Mouse (Mus musculus) liver, embryonic 14.5 days (tissue): ENCODE measurements at regions not wholly inside any gene's neighbourhood (a gene's known extent, or its start where the extent isn't known, plus 50 kb on each side); places are given as distances from the start of the nearest gene placed in this dataset.

ENCODE experiments used
- CTCF ChIP-seq: IDR thresholded peaks from 2 replicates; pipeline ENCODE4 v1.5.1; 2016; ENCODE audit warnings: antibody characterized with exemption, low read depth, control low read depth
- EP300 ChIP-seq: IDR thresholded peaks from 2 replicates; pipeline ENCODE4 v1.6.1; 2016; ENCODE audit warnings: antibody characterized with exemption, low read depth

- no peak for TF ChIP-seq CTCF
- TF ChIP-seq EP300: no peak
Measured at GRCm38 (mm10) chr5:51762352-51762751, 194.8 kb upstream of the Ppargc1a start.
